Mouse (Mus musculus): Measurements from ENCODE around the gene Fubp3. TPM values are rescaled to one million over a fixed set of nuclear protein-coding genes. Genes with fewer than 3 reads are reported as not detected.

Gene Fubp3
- total RNA-seq (2023), result 10 to 100 TPM in 1 of 2 experiments, 1 to 10 TPM in 1; 9.0 to 15.6 TPM

GRCm38 (mm10) chr2:31572051-31572914 lies at the start of gene Fubp3:
Gene Fubp3, plus strand, starts transcription at chr2:31572651.

GRCm38 (mm10) chr2:31639901-31640608 lies 67.6 kb downstream of the Fubp3 start, which contains the start of gene Prdm12:
Gene Prdm12, plus strand, starts transcription at chr2:31640037.

Other genes with a start within 250 kb of the Fubp3 start
- gene Ass1, start 102.4 kb upstream of the Fubp3 start, total RNA-seq (2023), result 100 to 1,000 TPM in 1 of 2 experiments, 10 to 100 TPM in 1; 84.0 to 102 TPM
- gene Prdm12, start 67.4 kb downstream of the Fubp3 start, total RNA-seq (2023), result not detected
- gene Exosc2, start 98.1 kb downstream of the Fubp3 start, total RNA-seq (2023), result 10 to 100 TPM; 15.0 to 15.2 TPM
- gene Abl1, start 115.7 kb downstream of the Fubp3 start, total RNA-seq (2023), result 10 to 100 TPM; 34.8 to 41.9 TPM
- under 1 TPM in 1 of 2 experiments, not detected in 1; 0.16 TPM for gene Qrfp, start 237.9 kb downstream of the Fubp3 start, total RNA-seq (2023)

Measured in neutrophil, adult 59 days (primary cell).